Mouse (Mus musculus) bone marrow, adult 2 months (tissue): ENCODE measurements around the gene Il18bp.

ENCODE experiments used
- CTCF ChIP-seq: fragments of 200-500 bp; IDR thresholded peaks from 2 replicates; pipeline ENCODE4 v1.5.1; 2011; ENCODE audit warnings: low read length, control low read depth; ENCODE audit not compliant: control insufficient read depth, insufficient read depth
- POLR2A ChIP-seq: fragments of 200-500 bp; IDR thresholded peaks from 2 replicates; pipeline ENCODE4 v1.6.1; 2011; ENCODE audit warnings: low read depth, mild to moderate bottlenecking, control low read depth, low read length, borderline replicate concordance; ENCODE audit not compliant: control insufficient read depth

DNA sequence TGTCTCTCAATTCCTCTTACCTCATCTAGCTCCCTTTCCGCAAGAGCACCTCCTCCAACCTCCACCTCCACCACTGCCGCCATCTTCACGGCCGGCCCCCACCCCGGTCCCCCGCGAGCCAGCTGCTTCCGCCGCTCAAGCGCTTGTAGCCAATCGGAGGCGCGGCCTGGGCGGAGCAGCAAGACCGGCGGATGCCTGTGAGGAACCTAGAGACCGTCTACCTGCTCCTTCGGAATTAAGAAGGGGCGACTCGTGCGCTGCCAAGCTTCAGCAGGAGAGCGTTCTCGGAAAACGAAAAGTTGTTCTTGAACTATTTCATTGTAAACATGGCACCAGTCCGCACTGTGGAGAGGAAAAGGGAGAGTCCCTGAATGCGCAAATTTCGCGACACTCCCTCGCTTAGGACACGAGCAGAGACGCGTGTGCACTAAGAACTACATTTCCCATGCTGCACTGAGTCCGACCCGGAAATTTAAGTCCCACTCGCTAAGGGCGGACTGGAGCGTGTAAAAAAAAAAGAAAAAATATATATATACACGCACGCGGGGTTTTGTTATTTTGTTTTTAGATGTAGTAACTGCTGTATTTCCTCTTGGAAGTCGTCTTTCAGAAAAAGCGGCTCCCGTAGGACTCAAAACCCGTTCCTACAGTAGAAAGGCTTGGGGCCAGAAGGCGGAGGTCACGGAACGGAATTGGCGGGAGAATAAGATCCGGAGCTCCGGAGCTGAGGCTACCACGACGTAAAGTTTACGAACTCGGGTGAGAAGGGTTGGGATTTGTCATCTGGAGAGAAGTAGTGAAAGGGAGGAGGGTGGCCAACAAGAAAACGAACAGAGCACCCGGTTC lies 46.8 kb upstream of the Il18bp start, which contains the start of the genes Rnf121, Xndc1 and Xntrpc:
- TF ChIP-seq POLR2A (peak; percentile 58; the same call in 1 of the 2 replicates), CTCF (no peak)
